Mouse (Mus musculus) urinary bladder, postnatal 0 days (tissue): ENCODE results near the gene Tox4. TPM values are rescaled to one million over a fixed set of nuclear protein-coding genes. Genes with fewer than 3 reads are reported as not detected.

Experiments
- polyA plus RNA-seq: library from polyadenylated mRNA; unstranded; fragments of >200 nt; fragmentation: Nextera tagmentation; extraction: Ambion mirVana; gene quantifications from 2 replicates; pipeline ENCODE4 v1.2.1, GENCODE M21; 2015

Gene Tox4
- 24.7 and 27.3 TPM in 2 replicates for polyA plus RNA-seq

DNA sequence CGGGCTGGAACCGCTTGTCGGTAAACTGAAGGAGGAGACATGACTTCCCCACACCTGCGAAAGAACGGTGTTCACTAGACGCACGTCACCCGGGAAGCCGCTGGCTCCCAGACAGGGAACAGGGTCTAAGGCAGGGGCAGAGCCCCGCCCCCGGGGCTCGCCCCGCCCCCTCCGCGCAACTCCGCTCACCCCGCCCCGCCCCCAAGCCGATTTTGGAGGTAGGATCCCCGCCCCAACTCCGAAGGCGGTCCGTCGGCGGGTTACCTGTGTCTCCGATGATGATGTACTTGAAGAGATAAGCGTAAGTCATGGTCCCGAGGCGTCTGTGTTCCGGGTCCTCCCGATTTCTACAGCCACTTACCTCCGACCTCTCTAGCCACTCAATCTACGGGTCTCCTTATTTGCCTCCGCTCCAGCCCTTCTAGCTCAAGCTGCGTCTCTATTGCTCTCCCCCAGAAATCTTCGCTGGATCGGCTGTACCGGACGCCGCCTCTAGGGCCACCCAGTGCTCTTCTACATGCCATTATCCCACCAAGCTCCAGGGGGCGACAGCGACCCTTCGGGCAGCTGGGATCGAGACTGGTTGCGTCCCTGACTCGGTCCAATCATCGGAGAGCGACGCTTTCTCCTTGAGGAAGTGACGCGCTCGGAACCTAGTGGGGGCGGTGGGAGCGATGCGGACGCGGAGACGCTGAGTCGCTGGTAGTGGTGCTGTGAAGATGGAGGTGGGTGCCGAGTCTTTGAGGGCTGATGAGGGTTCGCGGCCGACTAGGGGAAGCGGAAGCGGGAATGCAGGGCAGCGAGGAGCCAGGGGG is at the start of gene Tox4, which contains the start of gene Rab2b:
TSS of gene Tox4 (plus strand) at position 215 of the 815 bp plus-strand sequence.
TSS of gene Rab2b (minus strand) at position 614 of the 815 bp plus-strand sequence.

GRCm38 (mm10) chr14:52257484-52258213 is 21.3 kb upstream of the Tox4 start, which contains the start of gene Chd8:
Gene Chd8, minus strand, starts transcription at chr14:52257780.

GRCm38 (mm10) chr14:52304644-52305271 is 25.8 kb downstream of the Tox4 start, which contains the start of gene Mettl3:
Gene Mettl3, minus strand, starts transcription at chr14:52305128.

GRCm38 (mm10) chr14:52327910-52328812 is 49.2 kb downstream of the Tox4 start, which contains the start of gene Sall2:
Gene Sall2, minus strand, starts transcription at chr14:52328762.

Other genes starting within 250 kb of the Tox4 start
- gene Olfr221, start 236.7 kb upstream of the Tox4 start, polyA plus RNA-seq = not detected in 2 replicates
- 147 and 186 TPM in 2 replicates for gene Hnrnpc, start 175.1 kb upstream of the Tox4 start, polyA plus RNA-seq
- 24.1 and 25.7 TPM in 2 replicates for gene Rpgrip1, start 168.4 kb upstream of the Tox4 start, polyA plus RNA-seq
- gene Supt16, start 81.7 kb upstream of the Tox4 start, polyA plus RNA-seq = 17.2 and 20.5 TPM in 2 replicates
- gene Chd8, start 21.4 kb upstream of the Tox4 start, polyA plus RNA-seq = 13.9 and 17.3 TPM in 2 replicates
- gene Rab2b, start 399 bp downstream of the Tox4 start, polyA plus RNA-seq = 14.2 and 16.5 TPM in 2 replicates
- 17.1 and 17.3 TPM in 2 replicates for gene Mettl3, start 26.0 kb downstream of the Tox4 start, polyA plus RNA-seq
- gene Sall2, start 49.6 kb downstream of the Tox4 start, polyA plus RNA-seq = 2.2 and 2.7 TPM in 2 replicates
- gene Olfr1513, start 77.3 kb downstream of the Tox4 start, polyA plus RNA-seq = not detected in 2 replicates
- not detected in 2 replicates for gene Olfr1512, start 100.0 kb downstream of the Tox4 start, polyA plus RNA-seq
- not detected in 2 replicates for gene Olfr1511, start 118.2 kb downstream of the Tox4 start, polyA plus RNA-seq
- not detected in 2 replicates for gene Olfr1510, start 135.2 kb downstream of the Tox4 start, polyA plus RNA-seq
- not detected in 2 replicates for gene Olfr1509, start 163.8 kb downstream of the Tox4 start, polyA plus RNA-seq
- gene Olfr1508, start 188.3 kb downstream of the Tox4 start, polyA plus RNA-seq = not detected in 2 replicates
- gene Olfr1507, start 216.6 kb downstream of the Tox4 start, polyA plus RNA-seq = not detected in 2 replicates